Mouse (Mus musculus): ENCODE measurements at regions not wholly inside any gene's neighbourhood (a gene's known extent, or its start where the extent isn't known, plus 50 kb on each side); places are given as distances from the start of the nearest gene placed in this dataset.

DNA sequence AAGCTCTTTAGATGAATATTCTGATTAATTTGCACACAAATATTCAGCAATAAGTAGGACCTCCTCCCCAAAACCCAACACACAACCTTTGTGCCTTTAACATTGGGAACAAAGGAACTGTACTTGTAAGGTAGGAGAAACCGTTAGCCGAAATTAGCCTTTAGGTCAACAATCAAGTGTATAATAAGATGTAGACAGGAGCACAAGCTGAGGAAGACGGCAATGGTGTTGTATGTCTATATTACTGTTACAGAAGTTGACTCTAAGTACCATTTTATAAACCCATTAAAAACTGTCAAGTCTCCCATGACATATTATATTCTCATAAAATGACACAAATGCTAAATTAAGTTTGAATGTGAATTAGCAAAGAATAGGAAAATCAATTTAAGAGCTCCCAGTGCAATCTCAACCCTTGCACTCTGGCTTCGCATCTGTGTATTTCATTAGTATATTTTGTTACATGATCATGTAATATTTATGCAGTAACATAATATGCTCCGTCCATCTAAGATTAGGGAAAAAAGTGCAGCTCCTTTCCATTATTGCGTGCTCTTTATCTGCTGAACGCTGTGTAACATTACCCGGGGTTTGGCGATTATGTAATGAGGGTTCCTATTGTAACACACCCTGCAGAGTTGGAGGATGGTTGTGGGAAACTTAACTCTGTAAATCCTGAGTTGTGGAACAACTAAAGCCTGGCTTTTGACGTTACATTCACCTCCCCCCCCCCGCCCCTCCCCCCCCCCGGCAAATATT is 510.3 kb upstream of the Cited2 start:
- no peak for DNase-seq

DNA sequence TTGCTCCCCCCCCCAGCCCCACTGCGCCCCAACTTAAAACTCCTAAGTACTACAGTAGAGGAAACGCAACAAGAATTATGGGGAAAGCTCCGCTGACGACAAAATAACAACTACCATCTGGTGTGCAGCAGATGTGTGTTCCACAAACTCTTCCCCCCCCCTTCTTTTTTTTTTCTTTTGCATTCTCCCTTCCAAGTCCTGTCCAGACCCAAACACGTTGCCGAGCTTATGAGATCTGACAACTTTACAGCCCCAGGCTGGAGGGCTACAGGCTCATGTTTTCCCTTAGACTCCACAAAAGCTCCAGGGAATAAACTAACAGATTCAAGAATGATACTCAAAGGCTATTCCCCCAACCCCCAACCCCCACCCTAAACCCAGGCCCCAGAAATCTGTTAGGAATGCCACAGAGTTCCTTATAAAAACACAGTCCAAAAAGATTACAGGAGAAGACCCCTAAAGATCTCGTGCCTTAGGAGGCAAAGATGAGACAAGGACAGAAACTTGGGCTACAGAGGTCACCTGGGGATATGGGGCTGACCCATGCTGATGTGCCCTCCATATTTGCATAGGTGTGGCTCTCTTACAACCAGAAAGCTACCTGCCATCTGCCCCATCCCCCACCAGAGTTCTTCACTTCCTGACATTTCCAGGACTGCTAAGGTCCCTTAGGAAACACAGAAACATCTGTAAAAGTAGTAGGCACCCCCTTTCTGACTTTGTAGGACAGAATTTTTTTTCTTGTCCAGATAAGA is 509.5 kb upstream of the Cited2 start:
- no peak for DNase-seq

DNA sequence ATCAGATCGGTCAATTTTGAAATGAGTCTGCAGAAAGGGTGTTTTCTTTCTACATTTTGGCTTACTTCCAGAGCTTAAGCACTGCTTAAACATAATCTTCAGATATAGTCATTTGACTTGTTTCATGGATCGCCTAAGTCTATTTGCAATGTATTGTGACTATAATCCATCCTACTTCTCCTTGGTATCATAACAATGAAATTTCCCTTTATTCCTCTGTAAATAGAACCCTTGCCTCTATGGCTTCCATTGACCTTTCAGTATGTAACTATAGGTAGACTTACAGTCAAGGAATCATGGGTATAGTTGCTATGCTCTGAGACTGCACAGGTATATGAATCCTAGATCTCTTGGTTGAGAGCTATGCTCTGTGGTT is 509.0 kb upstream of the Cited2 start:
- no peak for DNase-seq

DNA sequence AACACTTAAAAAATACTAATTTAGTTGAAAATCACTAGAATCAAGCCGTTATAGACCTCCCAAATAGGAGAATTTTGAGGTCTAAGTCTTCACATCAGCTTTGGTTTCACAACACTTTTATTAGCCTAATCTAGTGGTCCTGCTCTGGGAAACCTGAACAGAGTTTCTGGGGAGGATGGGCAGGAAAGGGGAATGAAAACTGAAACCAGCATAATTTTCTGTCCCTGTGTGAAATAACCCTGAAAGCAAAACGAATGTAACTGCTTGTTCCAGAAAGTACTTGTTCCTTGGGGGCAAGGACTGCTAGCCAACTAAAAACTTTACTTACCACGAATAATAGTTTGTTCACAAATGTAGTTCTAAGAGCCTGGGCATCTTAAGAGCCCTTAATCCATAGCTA is 508.0 kb upstream of the Cited2 start:
- DNase-seq: no peak

DNA sequence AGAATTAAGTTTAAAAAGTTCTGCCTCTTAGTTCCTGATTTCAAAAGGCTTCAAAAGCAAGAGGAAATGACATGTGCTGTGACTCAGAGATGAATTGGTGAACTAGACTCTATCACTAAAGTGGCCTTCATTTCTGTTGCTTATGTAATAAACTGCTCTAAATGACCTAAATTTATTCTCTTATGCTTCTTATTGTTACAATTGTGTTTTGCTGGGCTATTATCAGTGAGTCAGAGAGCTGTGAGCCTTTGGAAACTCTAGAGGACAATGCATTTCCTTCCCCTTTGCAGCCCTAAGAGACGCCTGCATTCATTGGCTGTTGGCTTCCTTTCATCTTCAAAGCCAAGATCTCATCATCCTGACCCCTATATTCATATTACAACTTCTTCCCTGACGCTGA is 501.5 kb upstream of the Cited2 start:
- no peak for DNase-seq

DNA sequence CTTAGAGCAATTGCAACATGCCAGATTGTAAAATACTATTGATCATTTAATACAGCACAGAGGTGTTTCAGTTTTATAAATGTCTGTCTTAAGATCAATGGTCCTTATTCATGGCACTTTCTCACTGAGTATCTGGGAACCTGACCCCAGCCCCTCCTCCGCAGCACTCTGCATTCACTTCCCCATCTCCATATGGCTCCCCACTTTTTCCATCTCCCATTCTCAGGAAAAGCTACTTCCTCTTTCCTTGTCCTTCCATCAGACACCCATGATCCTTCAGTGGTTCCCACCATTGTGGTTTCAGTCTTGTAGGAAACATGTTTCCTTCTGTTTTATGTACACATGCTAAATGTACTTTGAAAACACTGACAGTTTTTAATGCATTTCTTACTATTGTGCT is 497.3 kb upstream of the Cited2 start:
- no peak for DNase-seq

DNA sequence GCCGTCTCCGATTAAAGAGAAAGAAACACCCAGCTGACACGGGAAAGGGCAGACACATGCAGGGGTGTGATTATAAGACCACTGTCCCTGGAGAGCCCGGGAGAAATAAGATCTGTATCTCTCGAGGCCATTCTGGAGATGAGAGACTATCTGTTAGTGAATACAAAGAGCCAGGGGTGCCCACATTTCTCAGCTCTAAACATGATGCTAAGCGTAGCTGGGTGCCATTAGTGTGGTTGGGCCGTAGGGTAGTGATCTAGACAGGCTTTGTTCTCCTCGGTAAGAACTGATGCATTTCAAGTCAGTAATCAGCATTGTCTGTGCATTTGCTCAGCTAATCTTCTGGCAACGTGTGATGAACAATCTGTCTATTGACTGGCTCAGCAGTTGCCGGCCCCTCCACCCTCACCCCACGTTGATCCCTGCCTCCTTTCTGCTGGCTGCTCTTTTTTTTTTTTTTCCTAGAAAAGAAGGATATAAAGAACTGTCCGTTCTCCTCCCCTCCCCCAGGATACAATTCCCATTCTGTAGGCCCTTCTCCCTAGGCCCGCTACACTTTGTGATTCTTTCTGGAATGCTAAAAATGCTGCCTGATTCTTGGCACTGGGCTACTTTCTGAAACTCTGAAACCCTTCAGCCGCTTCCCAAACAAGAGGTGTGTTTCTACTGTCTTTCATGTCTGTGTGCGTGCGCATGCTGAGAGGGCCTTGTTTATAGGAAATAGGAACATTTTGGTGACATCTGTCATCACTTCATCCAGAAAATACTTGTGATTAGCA is 492.8 kb upstream of the Cited2 start:
- no peak for DNase-seq

DNA sequence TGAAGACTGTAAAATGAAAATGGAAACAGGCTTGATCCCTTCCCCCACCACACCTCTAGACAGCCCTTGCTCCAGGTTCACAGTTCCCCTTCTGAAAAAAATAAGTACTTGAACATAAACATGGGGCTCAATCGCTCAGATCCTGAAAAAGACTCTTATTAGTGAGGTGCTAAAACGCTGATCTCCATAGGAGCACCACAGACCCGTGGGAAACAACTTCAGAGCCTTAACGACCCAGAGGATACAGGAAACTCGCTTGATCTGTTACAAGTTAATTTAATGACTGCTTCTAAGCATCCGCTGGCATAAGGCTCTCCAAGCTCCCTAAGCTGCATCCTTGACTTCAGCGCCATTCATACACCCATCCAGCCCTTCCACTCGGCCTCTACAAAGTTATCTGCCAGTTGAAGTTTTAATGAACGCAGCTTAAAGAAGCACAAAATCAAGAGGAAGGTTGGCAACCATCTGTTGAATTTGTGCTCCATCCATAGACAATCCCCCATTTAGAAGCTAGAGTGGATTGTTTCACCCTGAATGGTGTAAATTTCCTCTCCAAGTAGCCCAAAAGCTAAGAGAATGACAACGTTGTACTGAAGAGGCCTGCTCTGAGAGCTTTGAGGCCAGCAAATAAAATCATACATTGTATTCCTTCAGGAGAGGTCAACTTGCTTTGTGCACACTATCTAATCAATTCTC is 486.9 kb upstream of the Cited2 start:
- DNase-seq: no peak

DNA sequence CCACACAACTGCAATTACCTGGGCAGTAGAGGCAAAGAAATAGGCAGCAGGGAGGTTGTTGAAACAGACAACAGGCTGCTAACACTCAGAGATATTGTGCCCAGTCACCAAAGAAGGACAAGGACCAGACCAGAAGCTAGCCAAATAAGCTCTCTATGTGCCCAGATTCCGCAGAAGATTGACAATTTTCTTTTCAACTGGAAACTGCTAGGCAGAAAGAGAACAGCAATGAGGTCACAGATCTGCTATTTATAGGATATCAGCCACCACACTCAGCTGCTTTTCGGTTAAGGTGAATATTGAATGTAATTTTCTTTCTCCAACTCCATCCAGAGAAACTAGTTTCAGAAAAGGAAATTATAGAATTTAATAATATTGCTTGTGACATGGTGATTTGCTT is 486.3 kb upstream of the Cited2 start:
- DNase-seq: no peak

DNA sequence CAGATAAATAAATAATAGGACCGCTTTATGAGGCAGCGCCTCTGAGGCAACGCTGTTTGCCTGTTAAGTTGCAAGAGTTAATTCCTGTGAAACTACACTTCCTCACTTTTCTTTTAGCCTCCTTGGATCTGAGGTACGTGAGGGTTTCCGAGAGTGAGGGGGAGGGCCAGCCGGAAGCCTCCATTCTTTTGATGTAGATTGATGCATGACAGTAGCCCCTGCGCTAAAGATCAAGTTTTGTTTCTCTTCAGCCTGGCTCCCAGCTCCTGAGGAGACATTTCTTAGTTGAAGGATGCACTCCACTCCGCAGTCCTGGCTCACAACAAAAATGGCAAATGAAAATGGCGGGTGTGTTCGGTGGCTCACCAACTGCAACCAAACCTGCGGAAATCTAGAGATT is 485.6 kb upstream of the Cited2 start:
- DNase-seq: no peak

DNA sequence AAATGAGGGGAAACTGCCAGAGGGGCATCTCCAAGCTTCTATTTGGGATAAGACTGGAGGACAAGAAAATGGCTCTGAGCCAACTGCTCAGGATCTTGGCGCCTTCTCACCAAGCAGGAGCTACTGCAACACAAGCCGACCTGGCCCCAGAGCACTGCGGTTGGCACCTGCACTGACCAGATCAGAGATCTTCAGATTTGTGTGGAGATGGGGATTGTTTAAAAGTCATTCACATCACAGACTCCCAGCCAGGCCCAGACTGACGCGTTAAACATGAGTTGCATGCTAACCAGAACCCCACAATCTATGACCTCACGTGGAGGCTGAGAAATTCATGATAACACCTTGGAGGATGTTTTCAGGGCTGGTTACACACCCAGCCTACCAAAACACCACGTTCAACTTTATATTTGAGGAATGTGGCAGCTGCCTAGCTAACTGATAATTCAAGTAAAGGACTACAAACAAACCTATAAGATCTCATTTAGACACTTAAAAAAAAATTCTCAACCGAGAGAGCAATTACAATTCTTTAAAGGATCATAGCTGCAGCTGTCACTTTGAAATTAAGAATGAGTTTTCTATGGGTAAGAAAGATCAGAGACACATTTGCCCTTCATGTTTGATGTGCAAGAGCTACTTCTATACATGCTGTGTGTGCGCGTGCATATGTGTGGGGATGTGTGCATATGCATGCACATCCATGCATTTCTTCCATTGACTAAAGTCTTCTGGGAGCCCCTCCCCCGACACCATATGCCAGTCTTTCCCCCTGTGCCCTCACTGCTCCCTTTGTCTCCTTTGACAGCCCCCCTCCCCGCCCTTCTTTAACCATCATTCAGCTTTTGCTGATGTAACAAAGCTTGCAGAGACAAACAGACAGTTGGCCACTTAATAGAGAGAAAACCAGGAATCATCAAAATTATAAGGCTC is 484.8 kb upstream of the Cited2 start:
- no peak for DNase-seq

DNA sequence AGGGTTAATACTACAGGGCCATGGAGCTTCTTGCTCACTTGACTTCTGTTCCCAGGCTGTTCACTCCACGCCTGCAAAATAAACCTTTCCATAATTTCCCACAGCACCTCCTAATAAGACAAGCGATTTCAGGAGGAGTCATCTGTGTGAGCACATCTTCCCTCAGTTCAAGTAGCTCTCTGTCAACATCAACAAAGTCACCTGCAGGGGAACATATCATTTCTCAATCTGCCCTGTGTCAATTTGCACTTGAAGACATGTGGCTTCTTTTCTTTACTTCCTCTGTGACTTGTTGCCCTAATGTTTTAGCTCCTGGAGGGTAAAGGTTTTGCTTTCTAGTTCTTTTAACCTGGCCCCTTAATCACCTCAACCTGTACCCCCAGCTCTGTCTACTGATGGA is 474.7 kb upstream of the Cited2 start:
- no peak for DNase-seq

DNA sequence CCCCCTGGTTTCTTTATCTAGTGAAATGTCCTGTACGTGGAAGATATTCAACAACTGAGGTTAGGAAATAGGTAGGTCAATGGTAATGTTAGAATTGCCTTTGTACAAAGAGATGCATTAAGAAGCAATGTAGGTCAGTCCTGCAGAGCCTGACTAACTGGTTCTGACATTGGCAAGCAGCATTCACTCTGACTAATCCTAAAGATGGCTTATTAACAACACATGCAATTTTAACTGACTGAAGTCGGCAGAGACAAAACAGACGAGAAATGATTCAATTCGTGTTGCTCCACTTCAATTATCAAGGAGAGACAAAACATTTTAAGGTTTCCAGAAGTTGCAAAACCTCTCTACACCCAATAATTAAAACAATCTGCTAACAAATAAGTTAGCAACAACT is 470.0 kb upstream of the Cited2 start:
- DNase-seq: no peak

DNA sequence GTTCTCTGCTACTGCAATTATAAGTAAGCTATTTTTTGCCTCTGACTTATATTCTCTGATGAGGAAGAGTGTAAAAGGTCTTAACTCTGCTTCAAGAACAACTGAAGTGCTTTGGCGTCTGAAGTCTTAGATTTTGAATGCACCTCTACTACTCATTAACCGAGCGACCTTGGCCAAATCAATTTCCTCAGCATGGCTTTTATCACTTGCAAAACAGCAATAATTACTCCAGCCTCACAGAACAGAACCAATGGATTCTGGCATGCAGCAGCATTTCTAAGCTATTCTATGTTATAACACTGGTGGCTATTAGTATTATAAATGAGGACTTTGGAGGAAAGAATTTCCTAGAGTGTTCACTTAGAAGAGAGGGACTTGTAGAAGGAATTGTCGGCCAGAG is 462.9 kb upstream of the Cited2 start:
- no peak for DNase-seq

DNA sequence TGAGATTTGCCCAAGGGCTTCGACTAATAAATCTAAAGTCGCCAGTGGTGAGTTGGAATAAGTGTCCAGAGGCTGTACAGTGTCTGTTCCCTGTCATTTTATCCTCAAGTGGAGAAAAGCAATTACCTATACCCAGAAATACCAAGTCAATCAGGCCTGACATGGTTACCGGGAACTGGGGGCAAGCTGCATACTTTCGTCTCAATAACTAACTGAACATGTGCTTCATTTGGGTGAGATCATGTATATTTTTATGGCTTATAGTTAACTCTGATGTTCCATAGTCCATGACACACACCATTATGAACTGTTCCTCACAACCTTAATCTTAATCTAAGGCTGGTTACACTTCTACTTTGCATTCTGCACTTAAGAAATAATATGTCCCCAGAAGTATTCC is 462.4 kb upstream of the Cited2 start:
- no peak for DNase-seq

DNA sequence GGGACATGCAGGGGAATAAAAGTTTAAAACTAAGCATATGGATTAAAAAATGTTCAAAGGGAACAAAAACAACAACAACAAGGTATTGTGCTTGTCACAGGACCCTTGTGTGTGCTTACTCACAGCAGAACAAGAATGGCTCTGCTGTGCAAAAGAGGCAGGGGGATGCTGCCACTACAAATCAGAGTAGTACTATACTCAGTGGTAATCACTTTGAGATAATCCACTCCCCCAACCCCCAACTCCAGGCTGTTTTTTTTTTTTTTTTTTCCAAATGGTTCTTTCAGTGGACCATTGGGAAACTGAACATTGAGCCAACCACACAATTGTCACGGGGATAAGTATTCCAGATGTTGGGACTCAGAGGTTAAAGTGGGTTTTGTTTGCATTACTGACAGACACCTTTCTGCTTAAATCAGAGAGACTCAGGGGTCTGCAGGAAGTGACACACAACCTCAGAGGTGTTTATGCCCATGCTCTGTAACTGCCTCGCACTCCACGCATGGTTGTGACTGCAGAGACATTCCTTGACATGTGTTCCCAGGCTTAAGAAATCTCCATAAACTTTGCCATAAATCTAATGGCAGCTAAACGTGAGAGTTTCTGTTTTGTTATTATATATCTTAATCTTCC is 461.7 kb upstream of the Cited2 start:
- DNase-seq: no peak

DNA sequence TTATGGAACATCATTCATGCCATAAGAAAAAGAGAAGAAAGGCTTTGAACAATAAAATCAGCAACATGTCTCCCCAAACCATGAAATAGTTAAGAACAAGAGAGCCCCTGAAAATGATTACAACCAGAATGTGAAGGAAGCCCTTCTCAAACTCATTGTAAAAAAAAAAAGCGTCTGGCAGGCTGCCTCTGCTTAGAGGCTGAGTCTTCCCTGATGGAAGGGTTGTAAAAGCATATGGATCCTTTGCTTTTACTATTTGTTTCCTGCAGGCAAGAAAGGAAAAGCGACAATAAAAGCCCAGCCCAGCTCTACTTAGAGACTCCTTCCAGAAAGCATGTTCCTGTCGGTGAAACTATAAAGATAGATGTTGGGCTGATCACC is 461.2 kb upstream of the Cited2 start:
- DNase-seq: no peak

DNA sequence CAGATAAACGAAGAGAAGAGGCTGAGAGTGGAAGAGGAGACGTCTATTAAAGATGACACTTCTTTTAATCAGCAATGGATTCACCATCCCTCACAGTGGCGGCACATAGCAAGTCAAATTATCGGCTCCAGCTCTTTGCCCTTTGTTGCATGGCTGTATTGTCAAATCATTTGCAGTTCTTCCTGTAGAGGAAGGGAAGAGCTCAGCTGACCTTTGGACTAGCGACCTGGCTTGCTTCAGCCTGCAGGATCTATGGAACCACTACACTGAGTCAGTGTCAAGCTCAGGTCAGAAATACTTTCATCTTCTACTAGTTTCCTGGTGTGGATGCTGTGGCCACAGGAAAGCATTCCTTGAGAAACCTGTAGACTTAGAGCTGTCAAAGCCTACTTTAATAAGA is 450.4 kb upstream of the Cited2 start:
- no peak for DNase-seq

DNA sequence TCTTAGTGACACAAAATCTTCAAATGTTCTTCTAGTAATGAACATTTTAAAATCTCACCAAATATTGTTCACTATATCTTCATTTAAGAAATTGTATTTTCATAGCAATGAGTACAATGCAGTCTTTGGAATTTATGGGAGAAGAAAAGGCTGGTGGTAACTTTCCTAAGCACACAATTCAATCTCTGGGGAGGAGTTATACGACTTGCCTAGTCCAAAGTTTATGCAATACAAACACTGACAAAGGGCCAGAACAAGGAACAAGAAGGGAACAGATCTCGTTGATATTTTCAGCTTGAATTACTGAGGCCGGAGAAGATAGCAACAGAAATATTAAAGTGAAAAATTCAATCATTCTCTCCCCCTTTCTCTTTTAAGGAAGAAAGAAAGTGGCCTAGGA is 449.2 kb upstream of the Cited2 start:
- DNase-seq: no peak

DNA sequence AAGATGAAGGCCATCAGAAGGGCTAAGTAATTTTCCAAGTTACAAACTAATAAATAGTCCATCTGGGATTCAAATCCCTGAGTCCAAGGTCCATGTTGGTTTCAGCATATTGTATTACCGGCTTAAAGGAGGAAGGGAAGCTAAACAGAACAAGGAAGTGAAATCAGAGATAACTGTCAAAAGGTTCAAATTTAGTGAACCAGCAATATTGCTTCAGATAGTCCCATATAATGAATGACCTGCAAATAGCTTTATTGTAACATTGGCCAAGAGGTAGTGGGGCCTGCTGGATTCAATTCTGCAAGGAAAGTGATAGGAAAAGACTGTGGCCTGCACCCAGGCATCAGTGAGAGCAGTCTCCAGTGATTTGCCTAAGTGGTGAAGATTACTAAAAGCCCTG is 447.8 kb upstream of the Cited2 start:
- no peak for DNase-seq

DNA sequence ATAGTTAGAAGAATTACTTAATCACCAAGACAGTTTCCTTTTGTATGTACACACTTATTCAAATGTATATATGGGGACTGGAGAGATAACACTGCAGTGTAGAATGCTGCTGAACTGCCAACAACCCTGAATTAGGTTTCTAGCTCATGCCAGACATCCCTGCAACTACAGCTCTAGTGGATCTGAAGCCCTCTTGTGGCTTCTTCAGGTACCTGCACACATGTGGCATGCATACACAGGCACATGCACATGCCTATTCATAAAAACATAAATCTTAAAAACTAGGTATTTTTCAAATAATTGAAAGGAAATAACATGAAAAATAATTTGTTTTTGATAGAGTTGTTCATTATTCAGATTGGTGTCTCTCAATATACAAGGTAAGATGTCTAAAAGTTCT is 445.1 kb upstream of the Cited2 start:
- no peak for DNase-seq

DNA sequence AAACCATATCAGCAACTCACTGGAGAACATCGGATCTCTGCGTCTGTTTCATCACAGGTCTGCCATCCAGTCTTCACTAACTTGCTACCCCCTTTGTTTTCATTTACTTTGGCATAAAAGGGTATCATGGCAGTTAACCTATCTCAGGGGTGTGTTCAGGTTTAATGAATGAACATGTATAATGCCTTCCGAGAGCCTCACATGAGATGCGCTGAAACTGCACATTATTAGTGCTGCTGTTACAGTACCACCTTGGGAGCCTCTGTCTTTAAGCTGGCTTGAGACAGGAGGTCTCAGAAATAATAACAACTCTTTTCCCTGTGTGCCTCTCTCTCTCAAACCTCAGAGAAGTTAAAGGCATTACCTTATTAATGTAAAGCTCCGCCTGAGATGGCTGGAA is 438.2 kb upstream of the Cited2 start:
- no peak for DNase-seq

All from B cell, adult 2 months (primary cell).